ENCODE assay signal across 9 mouse cellular contexts in genomic region chr4:137477611-137478010, GRCm38 (mm10). TPM values are rescaled to one million over a fixed set of nuclear protein-coding genes. Genes with fewer than 3 reads are reported as not detected.
DNase-seq lines count a peak whose midpoint lies in the region; ATAC-seq and TF ChIP-seq lines count a peak whose summit lies in the region.
"Had no signal": no experiment of that assay in that cellular context is flagged by ENCODE, and none has a peak within 500 bp of the region (broad histone marks: within the 10 kb centered on the region; RNA-seq: fewer than 3 reads in every experiment).

No protein-coding gene starts in this region.

- H3K4me3 ChIP-seq in forebrain, embryonic 12.5 days (replicated peaks) = no peak overlapping the region
- no peak overlapping the region for H3K4me3 ChIP-seq in forebrain, embryonic 13.5 days
- H3K4me3 ChIP-seq in kidney, embryonic 15.5 days (replicated peaks) = no peak overlapping the region
- no peak overlapping the region for H3K4me3 ChIP-seq in embryonic facial prominence, embryonic 10.5 days
- no peak overlapping the region for H3K4me3 ChIP-seq in limb, embryonic 14.5 days (replicated peaks; ENCODE audit: low read length)

- H3K9ac ChIP-seq in forebrain, embryonic 12.5 days = no peak overlapping the region
- no peak overlapping the region for H3K9ac ChIP-seq in forebrain, embryonic 13.5 days
- H3K9ac ChIP-seq in kidney, embryonic 15.5 days = peak overlapping the region; percentile 14; the same call in 1 of the 2 replicates
- no peak overlapping the region for H3K9ac ChIP-seq in limb, embryonic 14.5 days (ENCODE audit: low read depth, low read length, severe bottlenecking)

- WGBS in forebrain, embryonic 12.5 days = 59% methylated on average over 6 of the region's 6 CpGs
- 58% methylated on average over 6 of the region's 6 CpGs for WGBS in forebrain, embryonic 13.5 days
- WGBS in kidney, embryonic 15.5 days = 52% methylated on average over 6 of the region's 6 CpGs
- WGBS in embryonic facial prominence, embryonic 10.5 days = 56% methylated on average over 6 of the region's 6 CpGs
- WGBS in limb, embryonic 14.5 days = 63% methylated on average over 6 of the region's 6 CpGs

- H3K36me3 ChIP-seq in forebrain, embryonic 12.5 days (replicated peaks) = no peaks in the 10 kb centered on the region
- H3K36me3 ChIP-seq in forebrain, embryonic 13.5 days (ENCODE audit: poor library complexity, severe bottlenecking) = no peaks in the 10 kb centered on the region
- H3K36me3 ChIP-seq in kidney, embryonic 15.5 days = no peaks in the 10 kb centered on the region
- H3K36me3 ChIP-seq in embryonic facial prominence, embryonic 10.5 days (replicated peaks) = peaks cover 7% of the 10 kb centered on the region
- no peaks in the 10 kb centered on the region; the same call in 1 of the 2 replicates for H3K36me3 ChIP-seq in limb, embryonic 14.5 days (ENCODE audit: control insufficient read depth, insufficient read depth, low read length)

- DNase-seq in kidney, adult 8-10 months = no peak
- no peak for DNase-seq in embryonic facial prominence, embryonic 10.5 days (ENCODE audit: low spot score)
- DNase-seq in limb, embryonic 14.5 days (ENCODE audit: low spot score) = no peak
- DNase-seq in layer of hippocampus, adult 9-10 months (ENCODE audit: low spot score) = no peak
- DNase-seq: thymus, postnatal 36 days had no signal

- H3K27me3 ChIP-seq in forebrain, embryonic 12.5 days = no peaks in the 10 kb centered on the region; the same call in 1 of the 2 replicates
- no peaks in the 10 kb centered on the region for H3K27me3 ChIP-seq in forebrain, embryonic 13.5 days
- no peaks in the 10 kb centered on the region for H3K27me3 ChIP-seq in kidney, embryonic 15.5 days
- H3K27me3 ChIP-seq in embryonic facial prominence, embryonic 10.5 days (replicated peaks; ENCODE audit: low read depth, poor library complexity, severe bottlenecking) = no peaks in the 10 kb centered on the region
- H3K27me3 ChIP-seq in limb, embryonic 14.5 days (ENCODE audit: control insufficient read depth, insufficient read depth, low read length) = no peaks in the 10 kb centered on the region

- no peak for TF ChIP-seq POLR2A in limb, embryonic 14.5 days (IDR thresholded peaks at IDR 0.05; ENCODE audit: borderline replicate concordance, extremely low read depth, insufficient read depth, insufficient read length)

- H3K4me1 ChIP-seq in forebrain, embryonic 12.5 days = peaks cover 59% of the 10 kb centered on the region
- H3K4me1 ChIP-seq in forebrain, embryonic 13.5 days = peaks cover 44% of the 10 kb centered on the region
- peaks cover 100% of the 10 kb centered on the region for H3K4me1 ChIP-seq in kidney, embryonic 15.5 days
- H3K4me1 ChIP-seq in embryonic facial prominence, embryonic 10.5 days = peaks cover 100% of the 10 kb centered on the region
- H3K4me1 ChIP-seq in limb, embryonic 14.5 days (ENCODE audit: control insufficient read depth, insufficient read depth, low read length) = peaks cover 93% of the 10 kb centered on the region

- no peak overlapping the region for H3K4me2 ChIP-seq in forebrain, embryonic 12.5 days
- no peak overlapping the region for H3K4me2 ChIP-seq in forebrain, embryonic 13.5 days
- H3K4me2 ChIP-seq in kidney, embryonic 15.5 days = 0 out of 2 replicates have a peak overlapping the region, but pooled peaks have one; percentile 53
- no peak overlapping the region for H3K4me2 ChIP-seq in limb, embryonic 14.5 days (replicated peaks; ENCODE audit: low read depth, low read length, severe bottlenecking)

- no peak for ATAC-seq in forebrain, embryonic 12.5 days (ENCODE audit: low FRiP score)
- ATAC-seq in forebrain, embryonic 13.5 days = no peak
- ATAC-seq in kidney, embryonic 15.5 days (replicated peaks; ENCODE audit: low FRiP score) = no peak
- ATAC-seq in limb, embryonic 14.5 days (ENCODE audit: low FRiP score, low read depth) = no peak
- no peak for ATAC-seq in cerebellum, adult (ENCODE audit: insufficient number of reproducible peaks, low FRiP score, low TSS enrichment)

- H3K9me3 ChIP-seq in forebrain, embryonic 12.5 days = no peaks in the 10 kb centered on the region
- no peaks in the 10 kb centered on the region for H3K9me3 ChIP-seq in forebrain, embryonic 13.5 days (replicated peaks)
- no peaks in the 10 kb centered on the region for H3K9me3 ChIP-seq in kidney, embryonic 15.5 days (replicated peaks)
- no peaks in the 10 kb centered on the region for H3K9me3 ChIP-seq in embryonic facial prominence, embryonic 10.5 days
- H3K9me3 ChIP-seq in limb, embryonic 14.5 days (ENCODE audit: control insufficient read depth, low read length) = no peaks in the 10 kb centered on the region

- H3K27ac ChIP-seq in forebrain, embryonic 12.5 days = 0 out of 2 replicates have a peak overlapping the region, but pooled peaks have one; percentile 10
- no peak overlapping the region for H3K27ac ChIP-seq in forebrain, embryonic 13.5 days
- H3K27ac ChIP-seq in kidney, embryonic 15.5 days = peak overlapping the region; percentile 97
- H3K27ac ChIP-seq in embryonic facial prominence, embryonic 10.5 days (replicated peaks) = peak overlapping the region; percentile 73
- 0 out of 2 replicates have a peak overlapping the region, but pooled peaks have one; percentile 43 for H3K27ac ChIP-seq in limb, embryonic 14.5 days (replicated peaks; ENCODE audit: low read depth, low read length)

RNA-seq across cellular contexts. Expression of gene Hspg2, which starts 9.0 kb away (rescaled TPM):
- 8.0 and 8.9 TPM in 2 replicates for polyA plus RNA-seq in forebrain, embryonic 12.5 days (2016; fragmentation: Nextera tagmentation; extraction: Ambion mirVana)
- 4.8 and 6.5 TPM in 2 replicates for polyA plus RNA-seq in forebrain, embryonic 13.5 days (2015; fragmentation: Nextera tagmentation; extraction: Ambion mirVana)
- 34.2 and 35.7 TPM in 2 replicates for polyA plus RNA-seq in kidney, embryonic 15.5 days (2015; fragmentation: Nextera tagmentation; extraction: Ambion mirVana)
- polyA plus RNA-seq in embryonic facial prominence, embryonic 10.5 days (2016; fragmentation: Nextera tagmentation; extraction: Ambion mirVana) = 17.4 and 19.6 TPM in 2 replicates
- 97.4 and 126 TPM in 2 replicates for polyA plus RNA-seq in limb, embryonic 14.5 days (2012; rRNA removed)
- polyA plus RNA-seq in limb, embryonic 14.5 days (2014; fragmentation: Nextera tagmentation; extraction: Ambion mirVana) = 65.6 and 68.4 TPM in 2 replicates

RNA-seq across cellular contexts. Expression of gene 1700013G24Rik, which starts 24.5 kb away (rescaled TPM):
- polyA plus RNA-seq in forebrain, embryonic 12.5 days (2016; fragmentation: Nextera tagmentation; extraction: Ambion mirVana) = not detected in 2 replicates
- polyA plus RNA-seq in forebrain, embryonic 13.5 days (2015; fragmentation: Nextera tagmentation; extraction: Ambion mirVana) = not detected in 2 replicates
- not detected in 2 replicates for polyA plus RNA-seq in kidney, embryonic 15.5 days (2015; fragmentation: Nextera tagmentation; extraction: Ambion mirVana)
- polyA plus RNA-seq in embryonic facial prominence, embryonic 10.5 days (2016; fragmentation: Nextera tagmentation; extraction: Ambion mirVana) = not detected in 2 replicates
- polyA plus RNA-seq in limb, embryonic 14.5 days (2012; rRNA removed) = 0.23 and 0.26 TPM in 2 replicates
- 0.30 TPM in 1 of 2 replicates, not detected in the other for polyA plus RNA-seq in limb, embryonic 14.5 days (2014; fragmentation: Nextera tagmentation; extraction: Ambion mirVana)

RNA-seq across cellular contexts. Expression of gene Cela3b, which starts 47.3 kb away (rescaled TPM):
- not detected in 2 replicates for polyA plus RNA-seq in forebrain, embryonic 12.5 days (2016; fragmentation: Nextera tagmentation; extraction: Ambion mirVana)
- polyA plus RNA-seq in forebrain, embryonic 13.5 days (2015; fragmentation: Nextera tagmentation; extraction: Ambion mirVana) = not detected in 2 replicates
- polyA plus RNA-seq in kidney, embryonic 15.5 days (2015; fragmentation: Nextera tagmentation; extraction: Ambion mirVana) = not detected in 2 replicates
- polyA plus RNA-seq in embryonic facial prominence, embryonic 10.5 days (2016; fragmentation: Nextera tagmentation; extraction: Ambion mirVana) = not detected in 2 replicates
- polyA plus RNA-seq in limb, embryonic 14.5 days (2012; rRNA removed) = 0.29 and 0.55 TPM in 2 replicates
- 0.28 TPM in 1 of 2 replicates, not detected in the other for polyA plus RNA-seq in limb, embryonic 14.5 days (2014; fragmentation: Nextera tagmentation; extraction: Ambion mirVana)
